Mouse (Mus musculus): ENCODE data around the gene Vcp.

GRCm38 (mm10) chr4:43001272-43001671 lies 965 bp upstream of the Vcp start:
- TF ChIP-seq POLR2A (IDR thresholded peaks at IDR 0.05; ENCODE audit: control insufficient read depth, low read depth, low read length) (no peak), CTCF (IDR thresholded peaks at IDR 0.05; ENCODE audit: control insufficient read depth, insufficient read depth, insufficient replicate concordance, low read depth, low read length) (no peak)
